Mouse (Mus musculus) kidney, adult 2 months (tissue): Measurements from ENCODE around the gene Rnf212. TPM values are rescaled to one million over a fixed set of nuclear protein-coding genes. Genes with fewer than 3 reads are reported as not detected.

Experiments used
- DNase-seq: peaks from one replicate; pipeline ENCODE4 v3.0.0; 2021
- H3K27ac ChIP-seq: fragments of 200-500 bp; 2 replicates; pipeline ENCODE4 v1.5.1; 2012; ENCODE audit warnings: low read depth, low read length, control low read depth, inconsistent platforms; ENCODE audit not compliant: insufficient read depth
- H3K27me3 ChIP-seq: fragments of 200-500 bp; replicated peaks from 2 replicates; pipeline ENCODE4 v1.6.1; 2012; ENCODE audit warnings: mild to moderate bottlenecking, moderate library complexity, low read length, inconsistent platforms; ENCODE audit not compliant: control insufficient read depth, insufficient read depth
- H3K36me3 ChIP-seq: fragments of 200-500 bp; 2 replicates; pipeline ENCODE4 v1.6.1; 2012; ENCODE audit warnings: mild to moderate bottlenecking, moderate library complexity, low read length, inconsistent platforms; ENCODE audit not compliant: control insufficient read depth, insufficient read depth
- H3K4me1 ChIP-seq: fragments of 200-500 bp; 2 replicates; pipeline ENCODE4 v1.6.1; 2011; ENCODE audit warnings: low read length; ENCODE audit not compliant: control insufficient read depth, insufficient read depth
- H3K4me3 ChIP-seq: fragments of 200-500 bp; 2 replicates; pipeline ENCODE4 v1.5.1; 2011; ENCODE audit warnings: mild to moderate bottlenecking, low read depth, low read length, control low read depth; ENCODE audit not compliant: insufficient read depth
- CTCF ChIP-seq: fragments of 200-500 bp; conservative IDR thresholded peaks from 2 replicates; pipeline ENCODE4 v1.5.1; 2011; ENCODE audit warnings: low read depth, mild to moderate bottlenecking, control low read depth, low read length, moderate library complexity, mixed read lengths; ENCODE audit not compliant: insufficient read depth, insufficient read length
- POLR2A ChIP-seq: fragments of 200-500 bp; IDR thresholded peaks from one replicate; pipeline ENCODE4 v1.6.1; 2011; ENCODE audit warnings: low read depth, low read length, control low read depth
- WGBS: fragments of 180-500 bp; shearing (Covaris S2); methylation state at CpG from one replicate; pipeline ENCODE4 v1.1.7; 2018; 5-methylcytosine and 5-hydroxymethylcytosine counted together
- polyA plus RNA-seq: library from polyadenylated mRNA; depleted of rRNA; stranded (reverse); fragments of >200 nt; gene quantifications from 2 replicates; pipeline ENCODE4 v1.2.3, GENCODE M21; 2012

Gene Rnf212
- polyA plus RNA-seq, 1 experiment = not detected

DNA sequence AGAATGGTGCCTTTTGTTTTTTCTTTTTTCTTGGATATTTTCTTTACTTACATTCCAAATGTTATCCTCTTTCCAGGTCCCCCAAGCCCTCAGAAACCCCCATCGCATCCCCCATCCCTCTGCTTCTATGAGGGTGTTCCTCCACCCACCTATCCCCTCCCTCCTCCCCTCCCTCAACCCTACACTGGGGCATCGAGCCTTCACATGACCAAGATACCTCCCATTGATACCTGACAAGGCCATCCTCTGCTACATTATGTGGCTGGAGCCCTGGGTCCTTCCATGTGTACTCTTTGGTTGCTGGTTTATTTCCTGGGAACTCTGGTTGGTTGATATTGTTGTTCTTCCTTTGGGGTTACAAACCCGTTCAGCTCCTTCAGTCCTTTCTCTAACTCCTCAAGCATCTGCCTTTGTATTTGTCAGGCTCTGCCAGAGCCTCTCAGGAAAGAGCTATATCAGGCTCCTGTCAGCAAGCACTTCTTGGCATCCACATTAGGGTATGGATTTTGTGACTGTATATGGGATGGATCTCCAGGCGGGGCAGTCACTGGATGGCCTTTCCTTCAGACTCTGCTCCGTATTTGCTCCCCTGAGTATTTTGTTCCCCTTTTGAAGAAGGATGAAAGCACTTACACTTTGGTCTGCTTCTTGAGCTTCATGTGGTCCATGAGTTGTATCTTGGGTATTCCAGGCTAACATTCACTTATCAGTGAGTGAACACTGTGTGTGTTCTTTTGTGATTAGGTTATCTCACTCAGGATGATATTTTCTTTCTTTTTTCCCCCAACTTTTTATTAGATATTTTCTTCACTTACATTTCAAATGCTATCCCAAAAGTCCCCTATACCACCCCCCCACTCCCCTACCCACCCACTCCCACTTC lies 24.2 kb downstream of the Rnf212 start:
- Histone ChIP-seq H3K36me3 (no peaks in the 10 kb centered on the region), H3K27ac (no peak overlapping the region), H3K4me1 (no peaks in the 10 kb centered on the region), H3K4me3 (no peak overlapping the region), H3K27me3 (no peaks in the 10 kb centered on the region)
- DNase-seq = no peak
- TF ChIP-seq POLR2A (no peak), CTCF (no peak)
- WGBS = 73% methylated on average over 5 of the region's 5 CpGs

DNA sequence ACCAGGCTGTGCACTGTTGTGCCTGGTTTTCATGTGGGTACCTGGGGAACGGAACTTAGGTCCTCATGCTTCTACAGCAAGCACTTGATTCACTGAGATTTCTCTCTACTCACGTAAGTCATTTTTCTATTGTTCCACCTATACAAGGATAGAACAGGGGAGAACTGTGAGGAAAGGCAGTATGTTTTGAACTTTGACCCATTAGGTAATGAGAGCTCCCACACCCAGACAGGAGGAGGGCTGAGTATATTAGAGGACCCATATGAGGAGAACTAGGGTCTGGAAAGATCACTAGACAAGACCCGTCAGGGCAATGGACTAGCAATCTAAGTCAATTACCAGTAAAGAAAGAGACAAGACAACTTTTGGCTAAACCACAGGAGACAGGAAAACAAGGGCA lies 30.2 kb downstream of the Rnf212 start:
- no peak for TF ChIP-seq POLR2A
- TF ChIP-seq CTCF = no peak

DNA sequence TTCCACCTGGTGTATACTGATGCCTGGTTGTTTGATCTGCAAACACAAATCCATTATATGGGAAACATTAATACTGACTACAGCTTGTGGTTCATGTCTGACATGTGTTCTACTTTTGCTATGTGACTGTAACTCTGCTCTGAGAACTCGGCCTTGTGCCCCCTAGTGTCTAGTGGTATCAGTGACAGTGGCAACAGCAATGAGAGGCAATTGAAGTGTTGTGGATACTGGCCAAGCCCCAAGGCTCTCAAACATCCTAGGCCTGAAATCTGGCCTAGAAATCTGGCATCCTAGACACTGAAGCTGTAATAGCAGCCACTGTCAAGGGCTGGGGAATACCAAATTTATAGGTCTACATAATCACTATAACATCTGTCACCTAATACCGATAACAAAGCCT lies 30.9 kb downstream of the Rnf212 start:
- H3K4me1 ChIP-seq = no peaks in the 10 kb centered on the region
- WGBS = 47% methylated on average over 2 of the region's 2 CpGs

More for the DNA sequence above, 30.2 kb downstream of the Rnf212 start:
- DNase-seq = no peak
- Histone ChIP-seq H3K27me3 (no peaks in the 10 kb centered on the region), H3K4me1 (no peaks in the 10 kb centered on the region), H3K36me3 (no peaks in the 10 kb centered on the region), H3K27ac (no peak overlapping the region), H3K4me3 (no peak overlapping the region)
- 76% methylated on average over 3 of the region's 3 CpGs for WGBS

DNA sequence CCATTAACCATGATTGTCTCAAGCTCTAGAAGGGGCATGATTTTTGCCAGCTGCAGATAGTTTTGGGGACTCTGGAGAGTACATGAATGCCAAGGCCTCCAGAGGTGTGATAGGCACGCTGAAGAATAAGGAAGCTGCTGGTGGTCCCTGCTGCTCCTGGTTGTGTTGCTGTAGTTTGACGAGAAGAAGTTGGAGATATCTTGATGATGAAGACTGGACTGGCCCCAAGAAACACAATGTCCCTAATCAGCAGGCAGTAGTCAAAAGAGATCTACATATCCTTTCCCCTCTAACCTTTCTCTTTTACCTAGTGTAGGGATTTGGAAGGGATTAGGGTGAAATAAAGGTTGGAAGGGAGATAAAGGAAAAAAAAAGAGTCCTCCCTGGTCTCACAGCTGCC lies 32.2 kb downstream of the Rnf212 start:
- WGBS = 81% methylated on average over 2 of the region's 2 CpGs
- H3K27me3 ChIP-seq = no peaks in the 10 kb centered on the region
- no peak overlapping the region for H3K4me3 ChIP-seq

More for the DNA sequence above, 30.9 kb downstream of the Rnf212 start:
- H3K27ac ChIP-seq = no peak overlapping the region
- TF ChIP-seq POLR2A (no peak), CTCF (no peak; the same call in 1 of the 2 replicates)
- no peaks in the 10 kb centered on the region for H3K27me3 ChIP-seq
- H3K4me3 ChIP-seq = no peak overlapping the region
- H3K36me3 ChIP-seq = no peaks in the 10 kb centered on the region
- DNase-seq = no peak

DNA sequence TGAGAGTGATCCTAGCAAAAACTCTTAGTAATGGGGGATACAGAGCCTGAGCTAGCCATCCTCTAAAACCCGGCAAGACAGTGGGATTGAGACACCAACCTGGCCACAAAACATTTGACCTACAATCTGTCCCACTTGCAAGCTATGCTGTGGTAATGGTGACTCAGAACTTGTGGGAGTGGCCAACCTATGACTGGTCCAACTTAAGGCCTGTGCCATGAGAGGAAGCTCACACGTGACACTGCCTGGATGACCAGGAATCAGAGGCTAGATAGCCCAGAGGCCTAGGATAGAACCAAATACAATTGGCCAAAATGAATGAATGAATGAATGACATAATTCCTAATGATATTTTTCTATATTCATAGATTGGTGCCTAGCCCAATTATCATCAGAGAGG lies 32.9 kb downstream of the Rnf212 start:
- H3K36me3 ChIP-seq = no peaks in the 10 kb centered on the region
- 83% methylated on average over 2 of the region's 2 CpGs for WGBS
- no peaks in the 10 kb centered on the region for H3K4me1 ChIP-seq
- TF ChIP-seq CTCF (no peak), POLR2A (no peak)
- H3K27ac ChIP-seq = no peak overlapping the region
- no peaks in the 10 kb centered on the region for H3K27me3 ChIP-seq
- DNase-seq = no peak
- no peak overlapping the region for H3K4me3 ChIP-seq

More for the DNA sequence above, 32.2 kb downstream of the Rnf212 start:
- Histone ChIP-seq H3K27ac (no peak overlapping the region), H3K4me1 (no peaks in the 10 kb centered on the region), H3K36me3 (no peaks in the 10 kb centered on the region)
- DNase-seq = no peak
- TF ChIP-seq CTCF = no peak
- TF ChIP-seq POLR2A = no peak

DNA sequence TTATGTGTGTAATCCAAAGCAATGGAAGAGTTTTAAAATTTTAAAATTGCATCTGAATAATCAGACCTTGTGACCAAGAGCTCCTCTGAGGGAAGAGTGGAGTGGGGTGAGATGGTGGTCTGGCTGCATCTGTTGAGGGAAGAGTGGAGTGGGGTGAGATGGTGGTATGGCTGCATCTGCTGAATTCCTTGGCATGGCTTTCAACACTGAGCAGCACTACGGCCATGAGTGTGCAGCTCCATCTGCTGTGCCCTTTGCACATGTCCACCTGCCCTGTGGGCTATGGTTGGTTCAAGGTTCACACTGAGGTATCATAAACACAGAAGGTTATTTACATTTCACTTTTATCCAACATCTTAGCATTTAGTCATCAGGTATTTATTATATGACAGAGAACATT lies 47.4 kb downstream of the Rnf212 start:
- Histone ChIP-seq H3K4me1 (no peaks in the 10 kb centered on the region), H3K36me3 (no peaks in the 10 kb centered on the region), H3K27me3 (no peaks in the 10 kb centered on the region), H3K27ac (no peak overlapping the region), H3K4me3 (no peak overlapping the region)
- DNase-seq = no peak
- 55% methylated on average over 1 of the region's 1 CpGs for WGBS
- TF ChIP-seq POLR2A = no peak
- TF ChIP-seq CTCF = no peak

DNA sequence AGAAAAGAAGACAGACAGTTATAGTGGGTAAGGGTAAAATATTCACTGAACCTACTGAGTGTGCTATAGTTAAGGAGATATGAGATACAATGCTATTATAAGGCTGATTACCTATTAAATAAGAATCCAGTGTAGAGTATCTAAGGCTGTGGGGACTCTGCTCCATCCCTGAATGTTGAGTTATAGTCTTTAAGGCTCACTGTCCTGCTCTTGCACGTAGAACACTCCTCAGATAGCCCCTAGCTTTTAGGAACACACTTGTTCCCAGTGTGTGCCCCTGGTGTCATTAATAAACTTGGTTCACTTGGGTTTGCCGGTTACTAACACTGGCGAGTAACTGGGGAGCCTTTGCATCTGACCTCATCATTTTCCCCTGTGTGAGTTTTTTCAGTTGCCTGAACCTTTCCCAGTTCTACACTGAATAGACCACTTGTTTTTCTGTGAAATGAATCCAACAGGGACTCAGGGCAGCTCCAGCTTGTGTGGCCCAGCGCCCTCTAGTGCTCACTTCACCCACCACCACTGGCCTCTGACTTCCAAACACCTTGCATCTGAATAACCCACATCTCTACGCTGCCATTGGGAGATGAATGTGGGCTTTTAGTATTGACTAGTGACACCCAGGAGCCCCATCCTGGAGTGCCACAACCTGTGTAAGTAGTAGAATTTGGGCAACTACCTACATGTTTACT lies 48.1 kb downstream of the Rnf212 start:
- Histone ChIP-seq H3K36me3 (no peaks in the 10 kb centered on the region), H3K27me3 (no peaks in the 10 kb centered on the region), H3K27ac (no peak overlapping the region), H3K4me3 (no peak overlapping the region), H3K4me1 (no peaks in the 10 kb centered on the region)
- peak; percentile 86 for DNase-seq
- 19% methylated on average over 5 of the region's 5 CpGs for WGBS
- TF ChIP-seq CTCF = peak; percentile 96
- TF ChIP-seq POLR2A = no peak
